Mouse (Mus musculus) brain, embryonic 14.5 days (tissue): Measurements from ENCODE around the gene Ccdc62.

ENCODE experiments used
- CTCF ChIP-seq: fragments of 200-500 bp; IDR thresholded peaks from 2 replicates; pipeline ENCODE4 v1.5.1; 2012; ENCODE audit warnings: inconsistent platforms, mild to moderate bottlenecking, moderate library complexity, borderline replicate concordance; ENCODE audit not compliant: insufficient read depth, insufficient read length; ENCODE audit errors: extremely low read depth
- POLR2A ChIP-seq: fragments of 200-500 bp; IDR thresholded peaks from 2 replicates; pipeline ENCODE4 v1.6.1; 2012; ENCODE audit warnings: mild to moderate bottlenecking, inconsistent platforms, borderline replicate concordance; ENCODE audit not compliant: poor library complexity, insufficient read depth, insufficient read length, severe bottlenecking; ENCODE audit errors: extremely low read depth

GRCm38 (mm10) chr5:123993263-123994036 lies 63.0 kb downstream of the Ccdc62 start:
- TF ChIP-seq CTCF = no peak
- no peak for TF ChIP-seq POLR2A
